Mouse (Mus musculus) kidney, postnatal 0 days (tissue): ENCODE results near the gene Fgb. TPM values are rescaled to one million over a fixed set of nuclear protein-coding genes. Genes with fewer than 3 reads are reported as not detected.

ENCODE experiments used
- ATAC-seq: fragments of 200-750 bp; cut with Nextera tagmentation; replicated peaks from 2 replicates; pipeline ENCODE4 v1.8.0; 2017; ENCODE audit warnings: low read depth, moderate number of reproducible peaks, moderate TSS enrichment, moderate library complexity; ENCODE audit not compliant: low FRiP score
- DNase-seq: peaks from one replicate; pipeline ENCODE4 v3.0.0-alpha.2; 2016; ENCODE audit warnings: low spot score
- H3K27ac ChIP-seq: fragments of 300-500 bp; sonication (generic); 2 replicates; pipeline ENCODE4 v1.5.1; 2014; ENCODE audit warnings: mild to moderate bottlenecking
- H3K27me3 ChIP-seq: fragments of 300-500 bp; sonication (generic); 2 replicates; pipeline ENCODE4 v1.6.1; 2014; ENCODE audit warnings: low read length, mixed read lengths; ENCODE audit not compliant: insufficient read depth
- H3K36me3 ChIP-seq: fragments of 300-500 bp; sonication (generic); 2 replicates; pipeline ENCODE4 v1.6.1; 2014; ENCODE audit warnings: low read length, mixed read lengths; ENCODE audit not compliant: insufficient read depth
- H3K4me1 ChIP-seq: fragments of 300-500 bp; sonication (generic); replicated peaks from 2 replicates; pipeline ENCODE4 v1.6.1; 2014; ENCODE audit warnings: antibody characterized with exemption, low read length, mixed read lengths; ENCODE audit not compliant: insufficient read depth
- H3K4me2 ChIP-seq: fragments of 300-500 bp; sonication (generic); 2 replicates; pipeline ENCODE4 v1.6.1; 2014; ENCODE audit warnings: mild to moderate bottlenecking, low read length, moderate library complexity, mixed read lengths
- H3K4me3 ChIP-seq: fragments of 300-500 bp; sonication (generic); replicated peaks from 2 replicates; pipeline ENCODE4 v1.5.1; 2014; ENCODE audit warnings: low read depth, low read length
- H3K9ac ChIP-seq: fragments of 300-500 bp; sonication (generic); 2 replicates; pipeline ENCODE4 v1.6.1; 2014; ENCODE audit warnings: low read depth, low read length
- H3K9me3 ChIP-seq: fragments of 300-500 bp; sonication (generic); replicated peaks from 2 replicates; pipeline ENCODE4 v1.6.1; 2016; ENCODE audit warnings: low read length, inconsistent platforms, mixed read lengths
- CTCF ChIP-seq: IDR thresholded peaks from 2 replicates; pipeline ENCODE4 v1.5.1; 2016; ENCODE audit warnings: antibody characterized with exemption, low read depth, mild to moderate bottlenecking, moderate library complexity
- WGBS: fragments of 180-500 bp; shearing (Covaris S2); extraction: QIAGEN DNeasy Blood & Tissue Kit; methylation state at CpG from one replicate; pipeline ENCODE4 v1.1.7; 2014; 5-methylcytosine and 5-hydroxymethylcytosine counted together
- polyA plus RNA-seq: library from polyadenylated mRNA; unstranded; fragments of >200 nt; fragmentation: Nextera tagmentation; extraction: Ambion mirVana; gene quantifications from 2 replicates; pipeline ENCODE4 v1.2.1, GENCODE M21; 2015

The Fgb gene
- polyA plus RNA-seq, 1 experiment from 2014 or later: 2.4 TPM

DNA sequence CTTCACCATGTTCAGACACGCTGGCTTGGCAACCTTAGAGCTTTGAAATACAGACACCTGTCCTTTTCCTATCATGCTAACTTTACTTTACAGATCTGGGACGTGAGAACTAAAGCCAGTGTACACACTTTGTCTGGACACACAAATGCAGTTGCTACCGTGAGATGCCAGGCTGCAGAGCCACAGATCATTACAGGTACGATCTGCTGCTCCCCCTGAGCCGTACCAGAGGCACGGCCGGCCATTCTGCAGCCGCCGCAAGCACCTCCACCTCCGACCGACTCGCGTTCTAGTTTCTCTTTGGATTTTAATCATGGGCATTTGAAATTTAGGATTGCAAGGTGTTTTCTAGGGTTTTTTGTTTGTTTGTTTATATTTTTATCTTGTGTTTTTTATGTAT, 19.2 kb upstream of the Fgb start:
- no peak overlapping the region for H3K4me3 ChIP-seq
- DNase-seq (no peak), ATAC-seq (no peak)
- H3K36me3 ChIP-seq: peaks cover 53% of the 10 kb centered on the region
- no peak for TF ChIP-seq CTCF
- H3K4me1 ChIP-seq: no peaks in the 10 kb centered on the region
- no peak overlapping the region for H3K27ac ChIP-seq
- no peaks in the 10 kb centered on the region for H3K9me3 ChIP-seq
- H3K27me3 ChIP-seq: no peaks in the 10 kb centered on the region
- 97% methylated on average over 13 of the region's 13 CpGs for WGBS
- no peak overlapping the region for H3K9ac ChIP-seq
- no peak overlapping the region for H3K4me2 ChIP-seq

GRCm38 (mm10) chr3:83067920-83068319, 18.3 kb upstream of the Fgb start:
- no peak for DNase-seq
- WGBS: 93% methylated on average over 9 of the region's 9 CpGs
- H3K4me1 ChIP-seq: no peaks in the 10 kb centered on the region
- H3K9ac ChIP-seq: no peak overlapping the region
- H3K27ac ChIP-seq: no peak overlapping the region
- no peak for TF ChIP-seq CTCF
- no peak overlapping the region for H3K4me2 ChIP-seq
- no peaks in the 10 kb centered on the region for H3K27me3 ChIP-seq
- H3K4me3 ChIP-seq: no peak overlapping the region
- H3K36me3 ChIP-seq: peaks cover 57% of the 10 kb centered on the region
- no peaks in the 10 kb centered on the region for H3K9me3 ChIP-seq
- ATAC-seq: no peak

DNA sequence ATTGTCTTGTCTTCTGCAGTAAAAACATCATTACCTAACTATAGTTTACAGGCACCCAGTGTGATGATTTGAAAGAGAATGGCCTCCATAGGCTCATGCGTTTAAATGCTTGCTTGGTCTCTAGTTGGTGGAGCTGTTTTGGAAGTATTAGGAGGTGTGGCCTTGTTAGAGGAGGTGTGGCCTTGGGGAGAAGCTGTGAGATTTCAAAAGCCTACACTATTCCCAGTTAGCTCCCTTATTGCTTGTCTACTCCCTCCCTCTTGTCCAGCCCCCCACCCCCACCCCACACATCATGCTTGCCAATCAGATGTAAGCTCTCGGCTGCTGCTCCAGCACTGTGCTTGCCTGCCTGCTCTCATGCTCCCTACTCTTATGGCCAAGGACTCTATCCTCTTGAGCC, 7.4 kb upstream of the Fgb start:
- Histone ChIP-seq H3K4me3 (no peak overlapping the region), H3K9ac (no peak overlapping the region), H3K27me3 (no peaks in the 10 kb centered on the region), H3K36me3 (peaks cover 31% of the 10 kb centered on the region), H3K27ac (no peak overlapping the region), H3K4me2 (no peak overlapping the region), H3K4me1 (peaks cover 5% of the 10 kb centered on the region; the same call in 1 of the 2 replicates), H3K9me3 (no peaks in the 10 kb centered on the region)
- 95% methylated on average over 2 of the region's 2 CpGs for WGBS
- TF ChIP-seq CTCF: no peak
- no peak for ATAC-seq
- DNase-seq: no peak

DNA sequence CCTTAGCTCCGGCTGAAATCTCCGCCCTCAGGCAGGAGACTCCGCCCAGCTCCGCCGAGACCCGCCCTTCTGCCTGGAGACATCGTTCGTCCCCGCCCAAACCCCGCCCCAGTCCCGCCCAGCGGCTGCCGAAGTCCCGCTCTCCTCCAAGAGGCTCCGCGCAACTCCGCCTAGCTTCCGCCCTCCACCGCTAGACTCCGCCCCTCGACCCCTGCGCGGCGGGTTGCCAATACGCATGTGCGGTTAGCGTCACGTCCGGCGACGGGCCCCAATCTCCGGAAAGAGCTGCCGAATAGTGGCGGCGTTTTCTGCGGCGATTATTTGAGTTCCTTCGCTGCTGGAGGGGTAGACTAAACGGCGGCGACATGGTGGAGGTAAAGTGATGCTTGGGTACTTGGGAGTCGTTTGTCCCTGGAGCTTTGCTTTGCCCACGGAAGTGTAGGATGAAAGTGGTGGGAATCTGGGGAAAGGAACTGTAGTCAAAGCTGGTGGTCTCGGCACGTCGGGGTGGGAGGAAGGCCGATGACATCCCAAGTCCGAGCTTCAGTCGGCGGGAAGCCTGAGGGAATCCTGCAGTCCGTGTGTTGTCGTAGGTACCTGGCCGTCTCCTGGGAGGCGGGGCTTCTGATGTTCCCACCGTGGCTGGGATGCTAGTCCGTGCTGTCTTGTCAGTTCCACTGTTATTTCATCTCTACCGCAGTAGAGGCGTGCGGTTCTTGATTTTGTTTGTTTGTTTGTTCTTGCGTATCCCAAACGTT, 5.8 kb upstream of the Fgb start, which contains the start of gene Plrg1:
Plrg1 (plus strand) TSS at position 242 of the 758 bp plus-strand sequence.
- Histone ChIP-seq H3K27me3 (no peaks in the 10 kb centered on the region), H3K4me2 (peak within 1 kb of the TSS; percentile 84), H3K27ac (peak within 1 kb of the TSS; percentile 82), H3K4me1 (peaks cover 5% of the 10 kb centered on the region; the same call in 1 of the 2 replicates), H3K36me3 (peaks cover 15% of the 10 kb centered on the region), H3K9ac (peak within 1 kb of the TSS; percentile 71), H3K4me3 (peak within 1 kb of the TSS; percentile 89), H3K9me3 (no peaks in the 10 kb centered on the region)
- ATAC-seq (peak; percentile 99), DNase-seq (peak; percentile 97)
- peak; percentile 50 for TF ChIP-seq CTCF
- under 1% methylated on average over 60 of the region's 61 CpGs for WGBS

GRCm38 (mm10) chr3:83054759-83055158, 5.1 kb upstream of the Fgb start:
- Histone ChIP-seq H3K4me3 (peak overlapping the region; percentile 89), H3K4me2 (peak overlapping the region; percentile 44), H3K27ac (no peak overlapping the region), H3K36me3 (peaks cover 10% of the 10 kb centered on the region), H3K9me3 (no peaks in the 10 kb centered on the region), H3K4me1 (peaks cover 5% of the 10 kb centered on the region; the same call in 1 of the 2 replicates), H3K27me3 (no peaks in the 10 kb centered on the region), H3K9ac (no peak overlapping the region)
- 43% methylated on average over 13 of the region's 13 CpGs for WGBS
- TF ChIP-seq CTCF: no peak
- ATAC-seq (no peak), DNase-seq (no peak)

GRCm38 (mm10) chr3:83053758-83054157, 4.1 kb upstream of the Fgb start:
- DNase-seq: peak; percentile 76
- H3K27ac ChIP-seq: no peak overlapping the region
- no peaks in the 10 kb centered on the region for H3K9me3 ChIP-seq
- peaks cover 3% of the 10 kb centered on the region for H3K36me3 ChIP-seq
- H3K27me3 ChIP-seq: no peaks in the 10 kb centered on the region
- peaks cover 5% of the 10 kb centered on the region; the same call in 1 of the 2 replicates for H3K4me1 ChIP-seq
- WGBS: 31% methylated on average over 10 of the region's 10 CpGs
- no peak for ATAC-seq
- peak; percentile 84 for TF ChIP-seq CTCF
- no peak overlapping the region for H3K4me2 ChIP-seq
- no peak overlapping the region for H3K4me3 ChIP-seq
- H3K9ac ChIP-seq: no peak overlapping the region
